Mouse (Mus musculus) neural tube, embryonic 13.5 days (tissue): Measurements from ENCODE around the gene Dok1. TPM values are rescaled to one million over a fixed set of nuclear protein-coding genes. Genes with fewer than 3 reads are reported as not detected.

ENCODE experiments used
- ATAC-seq: fragments of 200-750 bp; cut with Nextera tagmentation; 2 replicates; pipeline ENCODE4 v1.8.0; 2017; ENCODE audit warnings: low read depth, mild to moderate bottlenecking, moderate TSS enrichment, moderate library complexity
- H3K27ac ChIP-seq: fragments of 300-500 bp; sonication (generic); replicated peaks from 2 replicates; pipeline ENCODE4 v1.5.1; 2015; ENCODE audit warnings: moderate library complexity, mild to moderate bottlenecking, inconsistent platforms
- H3K27me3 ChIP-seq: fragments of 300-500 bp; sonication (generic); 2 replicates; pipeline ENCODE4 v1.6.1; 2015; ENCODE audit warnings: mild to moderate bottlenecking, inconsistent platforms
- H3K36me3 ChIP-seq: fragments of 300-500 bp; sonication (generic); 2 replicates; pipeline ENCODE4 v1.6.1; 2015; ENCODE audit warnings: mild to moderate bottlenecking, inconsistent platforms
- H3K4me1 ChIP-seq: fragments of 300-500 bp; sonication (generic); replicated peaks from 2 replicates; pipeline ENCODE4 v1.6.1; 2015; ENCODE audit warnings: inconsistent platforms
- H3K4me2 ChIP-seq: fragments of 300-500 bp; sonication (generic); 2 replicates; pipeline ENCODE4 v1.6.1; 2015; ENCODE audit warnings: inconsistent platforms, mild to moderate bottlenecking, moderate library complexity
- H3K4me3 ChIP-seq: fragments of 300-500 bp; sonication (generic); 2 replicates; pipeline ENCODE4 v1.5.1; 2015; ENCODE audit warnings: mild to moderate bottlenecking, inconsistent platforms
- H3K9ac ChIP-seq: fragments of 300-500 bp; sonication (generic); 2 replicates; pipeline ENCODE4 v1.6.1; 2015; ENCODE audit warnings: moderate library complexity, mild to moderate bottlenecking, inconsistent platforms
- H3K9me3 ChIP-seq: fragments of 300-500 bp; sonication (generic); 2 replicates; pipeline ENCODE4 v1.6.1; 2016; ENCODE audit warnings: inconsistent platforms
- WGBS: fragments of 180-500 bp; shearing (Covaris S2); methylation state at CpG from one replicate; pipeline ENCODE4 v1.1.7; 2015; 5-methylcytosine and 5-hydroxymethylcytosine counted together
- polyA plus RNA-seq: library from polyadenylated mRNA; unstranded; fragments of >200 nt; fragmentation: Nextera tagmentation; extraction: Ambion mirVana; gene quantifications from 2 replicates; pipeline ENCODE4 v1.2.1, GENCODE M21; 2015

Gene Dok1
- polyA plus RNA-seq, 1 experiment from 2014 or later = 3.6 TPM

DNA sequence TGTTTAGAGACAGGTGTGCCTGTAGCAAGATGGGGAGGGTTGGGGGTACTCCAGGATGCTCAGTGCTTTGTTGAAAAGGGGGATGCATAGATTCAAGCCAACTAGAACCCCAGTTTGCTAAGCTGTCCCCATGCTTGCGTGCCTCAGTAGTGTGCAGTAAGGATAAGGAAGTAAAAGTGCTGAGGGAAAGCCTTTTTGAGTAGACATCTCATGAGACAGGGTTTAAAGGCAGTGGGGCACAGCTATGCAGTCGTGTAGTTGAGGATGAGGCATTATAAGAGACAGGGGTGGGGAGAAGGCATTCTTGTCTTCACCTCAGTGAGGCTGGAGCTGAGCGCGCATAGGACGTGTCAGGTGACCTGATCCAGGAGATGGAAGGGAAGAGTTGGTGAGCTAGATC, 7.3 kb upstream of the Dok1 start:
- WGBS = 82% methylated on average over 5 of the region's 5 CpGs
- Histone ChIP-seq H3K27ac (no peak overlapping the region), H3K9ac (no peak overlapping the region), H3K4me2 (no peak overlapping the region), H3K36me3 (no peaks in the 10 kb centered on the region), H3K27me3 (peaks cover 7% of the 10 kb centered on the region; the same call in 1 of the 2 replicates), H3K4me3 (no peak overlapping the region), H3K9me3 (no peaks in the 10 kb centered on the region), H3K4me1 (peaks cover 12% of the 10 kb centered on the region)
- ATAC-seq = no peak

DNA sequence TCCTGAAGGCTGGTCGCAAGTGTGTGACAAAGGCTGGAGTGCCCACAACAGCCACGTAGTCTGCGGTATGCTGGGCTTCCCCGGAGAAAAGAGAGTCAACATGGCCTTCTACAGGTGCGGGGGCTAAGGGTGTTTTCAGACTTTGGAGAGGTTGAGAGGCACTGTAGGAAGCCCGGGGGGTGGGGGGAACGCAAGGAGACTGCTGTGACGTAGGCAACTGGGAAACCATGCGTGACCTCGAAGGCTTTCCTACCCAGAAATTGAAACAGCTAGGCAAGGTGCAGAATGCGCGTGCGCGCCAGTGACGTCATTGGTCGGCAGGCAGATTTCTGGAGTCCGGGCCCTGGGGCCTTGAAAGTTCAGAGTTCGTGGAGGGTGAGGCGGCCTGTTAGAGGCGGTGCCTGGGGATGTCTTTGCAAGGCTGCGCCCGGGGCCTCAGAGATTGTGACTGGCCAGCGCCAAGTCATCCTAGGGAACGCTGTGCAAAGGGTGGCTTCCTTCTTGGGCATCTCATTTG, 5.3 kb upstream of the Dok1 start:
- Histone ChIP-seq H3K27ac (peak overlapping the region; percentile 42; the same call in 1 of the 2 replicates), H3K36me3 (no peaks in the 10 kb centered on the region), H3K4me3 (peak overlapping the region; percentile 32), H3K9me3 (no peaks in the 10 kb centered on the region), H3K4me1 (peaks cover 17% of the 10 kb centered on the region), H3K9ac (peak overlapping the region; percentile 61), H3K4me2 (peak overlapping the region; percentile 58), H3K27me3 (peaks cover 21% of the 10 kb centered on the region)
- ATAC-seq = peak; percentile 57
- WGBS = 10% methylated on average over 24 of the region's 24 CpGs

DNA sequence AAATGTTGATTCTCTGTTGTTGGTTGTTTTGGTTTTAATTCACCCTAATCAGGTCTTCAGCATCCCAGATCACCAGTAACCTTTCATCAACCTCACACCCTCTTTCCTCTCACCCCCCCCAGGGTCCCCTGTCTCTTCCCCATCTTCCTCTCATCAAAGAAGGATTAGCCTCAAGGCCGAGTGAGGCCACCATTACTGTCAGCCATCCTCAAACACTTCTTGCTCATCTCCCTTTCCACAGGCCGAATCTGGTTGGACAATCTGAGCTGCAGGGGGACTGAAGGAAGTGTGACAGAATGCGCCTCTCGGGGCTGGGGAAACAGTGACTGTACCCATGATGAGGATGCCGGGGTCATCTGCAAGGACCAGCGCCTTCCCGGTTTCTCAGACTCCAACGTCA, 3.9 kb upstream of the Dok1 start:
- no peak overlapping the region for H3K27ac ChIP-seq
- H3K9ac ChIP-seq = no peak overlapping the region
- H3K4me2 ChIP-seq = no peak overlapping the region
- 82% methylated on average over 8 of the region's 8 CpGs for WGBS
- no peaks in the 10 kb centered on the region for H3K9me3 ChIP-seq
- H3K27me3 ChIP-seq = peaks cover 33% of the 10 kb centered on the region
- peaks cover 30% of the 10 kb centered on the region for H3K4me1 ChIP-seq
- no peak for ATAC-seq
- H3K4me3 ChIP-seq = no peak overlapping the region
- no peaks in the 10 kb centered on the region for H3K36me3 ChIP-seq

DNA sequence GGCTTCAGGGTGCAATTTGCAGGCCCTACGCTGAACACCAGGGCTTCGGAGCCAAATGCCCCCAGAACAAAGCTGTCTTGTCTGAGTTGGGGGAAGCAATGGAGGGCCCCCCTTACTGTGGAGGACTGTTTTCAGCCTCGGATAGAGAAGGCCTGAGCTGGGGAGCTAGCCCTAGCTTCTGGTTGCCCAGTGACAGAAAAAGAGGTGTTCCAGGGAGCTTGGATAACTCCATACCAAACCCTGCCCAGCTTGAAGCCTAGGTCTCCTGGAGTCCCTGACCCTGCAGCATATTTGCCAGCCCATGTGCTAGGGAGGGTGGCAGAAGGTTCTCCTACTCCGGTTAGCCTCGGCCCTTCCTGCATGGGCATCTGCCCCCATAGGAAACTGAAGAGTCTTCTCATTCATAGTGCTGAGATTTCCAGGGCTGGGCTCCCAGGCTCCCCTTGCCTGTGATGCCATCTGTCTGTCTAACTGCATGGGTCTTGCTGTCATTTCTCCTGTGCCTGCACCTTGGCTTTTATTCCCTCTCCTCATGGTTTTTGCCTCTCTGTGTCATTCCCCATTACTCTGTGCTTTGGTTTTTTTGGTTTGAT, 1.3 kb upstream of the Dok1 start:
- Histone ChIP-seq H3K4me1 (peaks cover 34% of the 10 kb centered on the region), H3K27me3 (peaks cover 58% of the 10 kb centered on the region), H3K36me3 (no peaks in the 10 kb centered on the region), H3K9me3 (no peaks in the 10 kb centered on the region), H3K4me2 (peak overlapping the region; percentile 82), H3K4me3 (peak overlapping the region; percentile 46), H3K9ac (peak overlapping the region; percentile 65), H3K27ac (peak overlapping the region; percentile 29; the same call in 1 of the 2 replicates)
- 15% methylated on average over 5 of the region's 5 CpGs for WGBS
- no peak for ATAC-seq

DNA sequence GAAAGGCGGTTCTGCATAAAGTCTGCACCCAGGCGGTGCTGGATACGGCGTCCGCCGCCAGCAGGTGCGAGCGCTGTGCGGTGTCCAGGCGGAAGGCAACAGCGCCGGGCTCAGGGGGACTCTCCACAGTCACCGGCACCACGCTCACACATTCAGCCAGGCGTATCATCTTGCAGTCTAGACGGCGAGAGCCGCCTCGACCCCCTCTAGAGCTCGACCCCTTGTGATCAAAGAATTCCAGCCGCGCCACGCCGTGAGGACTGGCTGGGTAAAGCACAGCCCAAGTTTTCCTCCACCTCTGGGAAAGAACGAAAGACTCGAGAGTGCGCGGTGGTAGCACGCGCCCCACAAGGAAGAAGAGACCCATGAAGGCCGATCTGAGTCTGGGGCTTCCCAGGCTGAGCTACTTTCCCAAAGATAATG, 491 bp downstream of the Dok1 start:
- ATAC-seq = peak; percentile 44
- Histone ChIP-seq H3K9me3 (no peaks in the 10 kb centered on the region), H3K4me3 (peak overlapping the region; percentile 46), H3K4me2 (peak overlapping the region; percentile 82), H3K27ac (no peak overlapping the region), H3K36me3 (no peaks in the 10 kb centered on the region), H3K27me3 (peaks cover 62% of the 10 kb centered on the region), H3K9ac (peak overlapping the region; percentile 65), H3K4me1 (peaks cover 22% of the 10 kb centered on the region)
- under 1% methylated on average over 31 of the region's 31 CpGs for WGBS

DNA sequence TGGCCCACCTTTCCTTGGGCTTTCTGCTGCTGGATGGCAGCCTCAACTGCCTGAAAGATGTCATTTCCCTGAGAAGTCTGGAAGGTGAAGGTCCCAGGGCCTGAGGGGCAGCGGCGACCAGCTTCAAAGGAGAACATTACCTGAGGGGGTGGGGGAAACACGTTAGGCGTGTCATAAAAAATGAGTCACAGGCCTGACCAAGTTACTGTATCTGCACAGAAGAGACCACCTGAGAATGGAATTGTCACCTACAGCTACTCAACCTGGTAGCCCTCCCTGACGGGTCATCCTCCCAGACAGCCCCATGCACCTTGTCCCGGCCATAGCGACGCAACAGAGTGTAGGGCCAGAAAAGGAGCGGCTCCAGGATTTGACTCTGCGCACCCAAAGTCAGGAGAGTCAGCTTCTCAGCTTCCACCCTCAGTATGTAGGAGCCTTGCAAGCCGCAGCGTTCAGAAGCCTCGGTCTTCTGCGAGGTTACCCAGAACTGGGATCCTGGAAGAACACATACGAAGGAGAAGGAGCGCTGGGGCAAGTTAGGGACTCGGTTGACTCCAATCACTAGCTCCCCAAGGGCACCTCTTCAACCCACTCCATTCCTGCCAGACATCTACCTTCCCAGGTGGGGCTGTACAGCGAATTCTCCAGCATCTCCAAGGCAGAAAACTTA, 1.2 kb downstream of the Dok1 start:
- ATAC-seq = no peak
- Histone ChIP-seq H3K27me3 (peaks cover 62% of the 10 kb centered on the region), H3K9ac (peak overlapping the region; percentile 65; the same call in 1 of the 2 replicates), H3K4me2 (peak overlapping the region; percentile 82), H3K4me1 (peaks cover 22% of the 10 kb centered on the region), H3K27ac (no peak overlapping the region), H3K36me3 (no peaks in the 10 kb centered on the region), H3K9me3 (no peaks in the 10 kb centered on the region), H3K4me3 (peak overlapping the region; percentile 46)
- 19% methylated on average over 18 of the region's 18 CpGs for WGBS

DNA sequence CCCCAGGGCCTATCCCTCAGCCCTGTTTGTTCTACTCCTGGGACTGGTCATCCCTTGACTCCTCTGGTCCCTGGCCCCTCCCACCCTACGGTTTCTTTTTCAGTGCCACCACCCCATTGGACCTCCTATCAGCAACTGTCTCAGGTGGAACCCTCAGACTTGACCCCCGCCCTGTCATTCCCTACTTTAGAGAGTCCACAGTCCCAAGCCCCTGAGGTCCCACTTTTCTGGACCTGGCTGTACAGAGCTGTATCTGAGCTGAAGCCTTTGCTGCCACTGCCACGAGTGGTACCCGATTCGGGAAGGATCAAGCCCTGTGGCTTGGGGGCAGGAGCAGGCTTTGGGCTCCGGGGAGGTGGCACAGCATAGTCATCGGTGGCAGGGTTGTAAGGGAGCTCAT, 2.2 kb downstream of the Dok1 start:
- H3K4me3 ChIP-seq = no peak overlapping the region
- peaks cover 59% of the 10 kb centered on the region for H3K27me3 ChIP-seq
- no peaks in the 10 kb centered on the region for H3K9me3 ChIP-seq
- H3K36me3 ChIP-seq = no peaks in the 10 kb centered on the region
- no peak overlapping the region for H3K4me2 ChIP-seq
- WGBS = 67% methylated on average over 7 of the region's 7 CpGs
- H3K9ac ChIP-seq = no peak overlapping the region
- peaks cover 22% of the 10 kb centered on the region for H3K4me1 ChIP-seq
- H3K27ac ChIP-seq = no peak overlapping the region
- no peak for ATAC-seq

DNA sequence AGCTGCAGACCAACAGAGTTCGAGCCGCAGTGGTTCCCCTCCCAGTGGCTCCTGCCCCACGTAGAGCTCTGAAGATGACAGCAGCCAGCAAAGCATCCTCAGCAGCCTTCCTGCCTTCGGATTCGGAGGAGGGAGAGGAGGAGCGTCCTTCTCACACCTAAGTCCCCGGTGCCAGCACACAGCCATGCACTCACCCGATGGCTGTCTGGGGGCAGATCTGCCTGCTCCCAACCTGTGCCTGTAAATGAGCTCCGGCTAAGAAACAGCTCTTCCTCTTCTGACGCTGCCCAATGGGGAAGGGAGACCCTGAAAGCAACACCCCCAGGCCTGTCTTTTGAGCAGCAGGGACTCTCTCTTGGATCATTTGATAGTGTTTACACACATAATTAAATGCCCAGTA, 3.5 kb downstream of the Dok1 start:
- no peak overlapping the region for H3K9ac ChIP-seq

DNA sequence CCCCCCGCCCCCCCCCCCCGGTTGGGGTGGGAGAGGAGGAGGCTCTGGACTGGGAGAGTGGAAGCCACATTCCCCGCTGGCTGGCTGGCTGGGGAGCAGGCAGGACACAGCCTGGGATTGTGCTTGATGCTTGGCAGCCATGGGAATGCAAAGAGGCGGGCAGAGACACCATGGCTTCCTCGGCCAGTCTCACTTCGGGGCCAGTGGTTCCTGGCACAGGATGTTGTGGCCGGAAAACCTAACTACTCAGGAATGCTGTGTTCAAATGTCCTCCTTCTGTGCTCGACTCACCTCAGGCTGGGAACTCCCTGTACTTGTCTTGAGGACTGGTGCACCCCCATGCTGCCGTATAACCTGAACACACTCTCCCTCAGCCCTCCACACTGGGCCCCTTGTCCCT, 5.6 kb downstream of the Dok1 start:
- Histone ChIP-seq H3K4me3 (no peak overlapping the region), H3K36me3 (no peaks in the 10 kb centered on the region), H3K9me3 (no peaks in the 10 kb centered on the region), H3K4me1 (peaks cover 8% of the 10 kb centered on the region), H3K4me2 (no peak overlapping the region), H3K27me3 (peaks cover 35% of the 10 kb centered on the region), H3K27ac (no peak overlapping the region), H3K9ac (no peak overlapping the region)
- ATAC-seq = no peak
- WGBS = 51% methylated on average over 8 of the region's 9 CpGs

More for the DNA sequence above, 3.5 kb downstream of the Dok1 start:
- ATAC-seq = no peak
- Histone ChIP-seq H3K36me3 (no peaks in the 10 kb centered on the region), H3K27ac (no peak overlapping the region), H3K27me3 (peaks cover 52% of the 10 kb centered on the region), H3K4me2 (no peak overlapping the region), H3K4me1 (peaks cover 22% of the 10 kb centered on the region), H3K9me3 (no peaks in the 10 kb centered on the region), H3K4me3 (no peak overlapping the region)
- WGBS = 23% methylated on average over 10 of the region's 10 CpGs

DNA sequence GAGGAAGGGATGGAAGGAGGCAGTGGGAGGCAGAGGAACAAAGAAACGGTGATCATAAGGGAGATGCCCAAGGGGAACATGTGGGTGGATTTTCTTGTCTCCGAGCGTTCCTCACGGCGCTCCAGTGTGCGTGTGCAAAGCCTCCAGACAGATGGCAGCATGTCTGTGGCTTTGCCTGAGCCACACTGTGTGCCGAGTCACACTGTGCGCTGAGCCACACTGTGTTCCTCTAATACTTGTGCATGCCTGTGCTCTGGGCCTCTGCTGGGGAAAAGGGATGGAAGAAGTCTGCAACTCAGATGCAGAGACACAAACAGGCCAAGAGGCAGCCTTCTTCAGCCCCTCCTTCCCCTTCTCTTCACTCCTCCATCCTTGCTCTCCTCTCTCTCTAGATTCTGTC, 6.0 kb downstream of the Dok1 start:
- H3K4me1 ChIP-seq = peaks cover 4% of the 10 kb centered on the region

DNA sequence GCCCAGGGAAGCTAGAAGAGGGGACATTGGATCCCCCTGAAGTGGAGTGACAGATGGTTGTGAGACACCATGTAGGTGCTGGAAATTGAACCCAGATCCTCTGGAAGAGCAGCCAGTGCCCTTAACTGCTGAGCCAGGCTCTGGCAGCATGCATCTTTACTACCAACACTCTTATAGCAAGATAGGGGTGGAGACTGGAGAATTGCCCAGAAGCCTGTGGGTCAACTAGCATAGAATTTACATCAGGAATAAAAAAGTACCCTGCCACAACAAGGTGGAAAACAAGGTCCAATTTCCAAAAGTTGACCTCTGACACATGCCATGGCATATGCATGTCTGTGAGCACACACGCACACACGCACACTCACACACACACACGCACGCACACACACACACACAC, 8.1 kb downstream of the Dok1 start:
- no peak overlapping the region for H3K4me3 ChIP-seq
- 91% methylated on average over 4 of the region's 4 CpGs for WGBS
- H3K27me3 ChIP-seq = peaks cover 11% of the 10 kb centered on the region

More for the DNA sequence above, 6.0 kb downstream of the Dok1 start:
- Histone ChIP-seq H3K9ac (no peak overlapping the region), H3K9me3 (no peaks in the 10 kb centered on the region), H3K4me2 (no peak overlapping the region), H3K27me3 (peaks cover 30% of the 10 kb centered on the region), H3K36me3 (no peaks in the 10 kb centered on the region), H3K27ac (no peak overlapping the region), H3K4me3 (no peak overlapping the region)
- no peak for ATAC-seq
- 72% methylated on average over 8 of the region's 8 CpGs for WGBS

DNA sequence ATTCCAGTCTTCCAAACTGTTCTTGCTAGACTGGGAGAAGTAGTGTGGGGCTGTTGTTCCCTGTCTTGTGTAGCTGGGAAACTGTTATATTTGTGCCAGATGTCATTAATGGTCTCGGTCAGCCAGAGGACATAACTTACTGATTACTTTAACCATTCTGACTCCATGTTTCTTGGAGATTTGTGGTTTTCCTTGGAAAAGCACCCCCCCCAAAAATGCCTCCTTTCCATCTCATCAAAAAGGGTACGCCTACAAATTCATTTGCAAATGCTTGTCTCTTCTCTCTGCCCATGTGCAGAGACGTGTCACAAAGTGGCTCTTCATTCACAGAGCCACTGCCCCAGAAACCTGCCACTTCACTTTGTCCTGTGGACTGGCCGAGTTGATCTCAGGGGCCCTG, 8.8 kb downstream of the Dok1 start:
- Histone ChIP-seq H3K4me3 (no peak overlapping the region), H3K27ac (no peak overlapping the region), H3K4me2 (no peak overlapping the region), H3K9ac (no peak overlapping the region), H3K36me3 (no peaks in the 10 kb centered on the region), H3K27me3 (0 out of 2 replicates have a peak, but pooled peaks cover 3% of the 10 kb centered on the region), H3K4me1 (no peaks in the 10 kb centered on the region), H3K9me3 (no peaks in the 10 kb centered on the region)
- no peak for ATAC-seq
- whole genome bisulfite sequencing = 69% methylated on average over 4 of the region's 4 CpGs

More for the DNA sequence above, 8.1 kb downstream of the Dok1 start:
- Histone ChIP-seq H3K9me3 (no peaks in the 10 kb centered on the region), H3K27ac (no peak overlapping the region), H3K4me1 (no peaks in the 10 kb centered on the region; the same call in 1 of the 2 replicates), H3K4me2 (no peak overlapping the region), H3K36me3 (no peaks in the 10 kb centered on the region), H3K9ac (no peak overlapping the region)
- ATAC-seq = no peak
